Mouse (Mus musculus): ENCODE data around the gene Pdzd3. TPM values are rescaled to one million over a fixed set of nuclear protein-coding genes. Genes with fewer than 3 reads are reported as not detected.
A peak's percentile ranks its signal among the peaks of the same experiment; 100 is the strongest.

Gene Pdzd3
- polyA plus RNA-seq, 1 experiment from 2014 or later, result 0.12 TPM

DNA sequence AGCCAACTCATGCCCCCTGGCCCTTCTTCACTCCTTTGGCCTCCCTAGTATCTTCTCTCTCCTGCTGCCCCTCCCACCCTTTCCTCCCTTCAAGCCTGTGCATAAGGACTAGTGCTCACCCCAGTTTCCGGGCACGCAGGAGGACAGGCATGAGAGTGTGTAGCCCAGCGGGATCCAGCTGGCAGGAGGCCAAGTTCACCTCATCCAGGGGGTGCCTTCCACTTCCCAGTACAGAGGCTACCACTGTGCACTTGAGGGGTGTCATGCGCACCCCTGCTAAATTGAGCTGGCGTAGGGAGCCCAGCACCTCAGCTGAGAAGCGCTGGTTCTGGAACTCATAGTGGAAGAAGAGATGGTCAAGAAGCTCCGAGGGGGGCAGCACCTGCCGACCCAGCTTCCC is 4.9 kb upstream of the Pdzd3 start:
- H3K4me3 ChIP-seq (ENCODE audit: low read depth, low read length), result no peak overlapping the region
- H3K9ac ChIP-seq (replicated peaks; ENCODE audit: low read depth, low read length), result no peak overlapping the region
- no peaks in the 10 kb centered on the region for H3K27me3 ChIP-seq (ENCODE audit: control insufficient read depth, insufficient read depth, low read length)
- WGBS, result 76% methylated on average over 8 of the region's 8 CpGs
- no peaks in the 10 kb centered on the region for H3K36me3 ChIP-seq (ENCODE audit: control insufficient read depth, insufficient read depth, low read length)
- H3K4me1 ChIP-seq (ENCODE audit: control insufficient read depth, insufficient read depth, low read length), result peaks cover 20% of the 10 kb centered on the region
- H3K4me2 ChIP-seq (ENCODE audit: low read depth, low read length), result no peak overlapping the region
- H3K9me3 ChIP-seq (ENCODE audit: control insufficient read depth, low read length), result no peaks in the 10 kb centered on the region
- no peak overlapping the region for H3K27ac ChIP-seq (ENCODE audit: low read depth, low read length)
- no peak for ATAC-seq (ENCODE audit: low read depth)

DNA sequence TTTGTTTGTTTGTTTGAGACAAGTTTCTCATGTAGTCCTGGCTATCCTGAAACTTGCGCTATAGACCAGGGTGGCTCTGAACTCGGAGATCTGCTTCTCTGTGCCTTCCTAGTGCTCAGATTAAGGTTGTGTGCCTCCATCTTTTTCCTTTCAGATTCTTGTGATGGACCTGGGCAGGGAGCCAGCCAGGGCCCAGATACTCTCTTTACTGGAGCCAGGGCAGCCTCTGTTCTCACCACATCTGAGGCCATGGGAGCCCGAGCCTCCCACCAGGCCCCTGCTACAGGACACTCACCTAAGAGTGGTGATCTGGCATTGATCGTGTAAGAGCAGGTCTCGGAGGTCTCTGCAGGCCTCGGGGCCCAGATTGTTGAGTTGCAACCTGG is 3.9 kb upstream of the Pdzd3 start:
- Histone ChIP-seq H3K9me3 (ENCODE audit: control insufficient read depth, low read length) (no peaks in the 10 kb centered on the region), H3K4me3 (ENCODE audit: low read depth, low read length) (no peak overlapping the region), H3K36me3 (ENCODE audit: control insufficient read depth, insufficient read depth, low read length) (no peaks in the 10 kb centered on the region), H3K27me3 (ENCODE audit: control insufficient read depth, insufficient read depth, low read length) (no peaks in the 10 kb centered on the region), H3K27ac (ENCODE audit: low read depth, low read length) (peak overlapping the region; percentile 40; the same call in 1 of the 2 replicates), H3K4me1 (ENCODE audit: control insufficient read depth, insufficient read depth, low read length) (peaks cover 20% of the 10 kb centered on the region), H3K9ac (replicated peaks; ENCODE audit: low read depth, low read length) (no peak overlapping the region), H3K4me2 (ENCODE audit: low read depth, low read length) (no peak overlapping the region)
- ATAC-seq (ENCODE audit: low read depth), result 0 out of 2 replicates have a peak, but pooled peaks have one; percentile 26
- 54% methylated on average over 6 of the region's 6 CpGs for WGBS

DNA sequence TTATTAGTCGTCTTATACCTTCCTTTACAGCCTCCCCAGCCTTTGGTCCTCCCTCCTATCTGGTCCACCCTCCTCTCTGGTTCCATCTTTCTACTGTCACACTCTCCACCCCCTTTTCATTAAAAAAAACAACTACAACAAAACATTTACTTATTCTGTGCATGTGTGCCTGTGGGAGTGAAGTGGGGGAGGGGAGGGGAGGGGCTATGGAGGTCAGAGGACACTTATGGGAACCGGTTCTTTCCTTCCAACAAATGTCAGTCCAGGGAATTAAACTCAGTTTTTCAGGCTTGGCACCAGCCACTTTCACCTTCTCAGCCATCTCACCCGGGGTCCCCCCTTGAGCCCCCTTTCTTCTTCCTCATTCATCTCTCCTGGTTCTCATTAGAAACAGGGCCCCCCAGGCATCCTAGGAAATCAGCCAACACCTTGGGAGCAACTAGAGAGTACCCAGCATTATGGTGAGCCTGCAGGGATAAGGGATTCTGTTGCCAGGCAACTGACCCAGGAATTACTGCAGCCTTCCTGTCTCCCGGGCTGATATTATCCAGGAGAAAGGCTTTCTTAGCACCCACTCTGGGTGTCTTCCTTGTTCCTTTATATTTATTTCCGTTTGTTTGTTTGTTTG is 3.4 kb upstream of the Pdzd3 start:
- Histone ChIP-seq H3K4me1 (ENCODE audit: control insufficient read depth, insufficient read depth, low read length) (peaks cover 20% of the 10 kb centered on the region), H3K9me3 (ENCODE audit: control insufficient read depth, low read length) (no peaks in the 10 kb centered on the region), H3K9ac (replicated peaks; ENCODE audit: low read depth, low read length) (no peak overlapping the region), H3K36me3 (ENCODE audit: control insufficient read depth, insufficient read depth, low read length) (no peaks in the 10 kb centered on the region), H3K27ac (ENCODE audit: low read depth, low read length) (peak overlapping the region; percentile 40; the same call in 1 of the 2 replicates), H3K4me2 (ENCODE audit: low read depth, low read length) (no peak overlapping the region), H3K4me3 (ENCODE audit: low read depth, low read length) (no peak overlapping the region), H3K27me3 (ENCODE audit: control insufficient read depth, insufficient read depth, low read length) (no peaks in the 10 kb centered on the region)
- WGBS, result 3% methylated on average over 5 of the region's 5 CpGs
- ATAC-seq (ENCODE audit: low read depth), result no peak; the same call in none of the 2 replicates

DNA sequence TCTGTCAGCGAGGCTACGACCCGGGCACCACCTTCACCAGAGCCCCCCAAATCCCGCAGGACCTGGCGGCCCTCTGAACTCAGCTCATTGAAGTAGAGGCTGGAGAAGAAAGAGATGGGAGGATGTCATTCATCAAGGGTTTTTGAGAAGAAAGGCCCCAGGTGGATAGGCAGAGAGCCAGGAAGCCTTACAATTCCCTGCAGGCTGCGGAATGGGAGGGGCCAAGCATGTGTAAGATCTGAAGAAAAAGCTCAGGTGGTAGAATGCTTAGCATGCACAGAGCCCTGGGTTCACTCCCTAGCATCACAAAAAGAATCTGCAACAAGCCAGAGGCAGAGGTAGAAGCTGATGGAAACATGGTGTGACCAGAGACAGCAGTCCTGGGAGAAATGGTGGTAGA is 2.2 kb upstream of the Pdzd3 start:
- Histone ChIP-seq H3K27ac (ENCODE audit: low read depth, low read length) (no peak overlapping the region), H3K4me2 (ENCODE audit: low read depth, low read length) (no peak overlapping the region), H3K4me1 (ENCODE audit: control insufficient read depth, insufficient read depth, low read length) (peaks cover 20% of the 10 kb centered on the region), H3K27me3 (ENCODE audit: control insufficient read depth, insufficient read depth, low read length) (no peaks in the 10 kb centered on the region), H3K9me3 (ENCODE audit: control insufficient read depth, low read length) (no peaks in the 10 kb centered on the region), H3K4me3 (ENCODE audit: low read depth, low read length) (no peak overlapping the region), H3K9ac (replicated peaks; ENCODE audit: low read depth, low read length) (no peak overlapping the region), H3K36me3 (ENCODE audit: control insufficient read depth, insufficient read depth, low read length) (no peaks in the 10 kb centered on the region)
- 77% methylated on average over 6 of the region's 6 CpGs for WGBS
- ATAC-seq (ENCODE audit: low read depth), result no peak

DNA sequence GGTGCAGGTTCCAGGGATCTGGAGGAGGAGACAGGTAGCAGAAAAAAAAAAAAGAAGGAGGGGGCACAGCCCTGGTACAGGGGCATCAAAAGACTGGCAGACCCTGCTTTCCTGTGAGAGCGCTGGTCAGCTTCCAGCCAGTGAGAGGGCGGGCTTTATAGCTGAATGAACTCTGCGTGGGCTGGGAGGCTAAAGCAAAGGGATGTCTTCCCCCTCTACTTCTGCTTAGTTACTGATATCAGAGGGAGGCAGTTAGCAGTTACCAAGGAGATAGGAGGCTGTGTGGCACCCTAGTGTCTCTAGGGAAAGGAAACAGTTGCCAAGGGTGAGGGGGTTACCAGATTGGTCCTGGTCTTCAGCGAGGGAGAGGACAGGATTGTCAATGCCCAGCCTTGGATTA is 826 bp downstream of the Pdzd3 start:
- Histone ChIP-seq H3K9ac (replicated peaks; ENCODE audit: low read depth, low read length) (no peak overlapping the region), H3K4me3 (ENCODE audit: low read depth, low read length) (no peak overlapping the region), H3K9me3 (ENCODE audit: control insufficient read depth, low read length) (no peaks in the 10 kb centered on the region), H3K27me3 (ENCODE audit: control insufficient read depth, insufficient read depth, low read length) (no peaks in the 10 kb centered on the region), H3K4me1 (ENCODE audit: control insufficient read depth, insufficient read depth, low read length) (peaks cover 16% of the 10 kb centered on the region), H3K4me2 (ENCODE audit: low read depth, low read length) (no peak overlapping the region), H3K27ac (ENCODE audit: low read depth, low read length) (no peak overlapping the region), H3K36me3 (ENCODE audit: control insufficient read depth, insufficient read depth, low read length) (no peaks in the 10 kb centered on the region)
- 35% methylated on average over 4 of the region's 4 CpGs for WGBS
- peak; percentile 33; the same call in 1 of the 2 replicates for ATAC-seq (ENCODE audit: low read depth)

DNA sequence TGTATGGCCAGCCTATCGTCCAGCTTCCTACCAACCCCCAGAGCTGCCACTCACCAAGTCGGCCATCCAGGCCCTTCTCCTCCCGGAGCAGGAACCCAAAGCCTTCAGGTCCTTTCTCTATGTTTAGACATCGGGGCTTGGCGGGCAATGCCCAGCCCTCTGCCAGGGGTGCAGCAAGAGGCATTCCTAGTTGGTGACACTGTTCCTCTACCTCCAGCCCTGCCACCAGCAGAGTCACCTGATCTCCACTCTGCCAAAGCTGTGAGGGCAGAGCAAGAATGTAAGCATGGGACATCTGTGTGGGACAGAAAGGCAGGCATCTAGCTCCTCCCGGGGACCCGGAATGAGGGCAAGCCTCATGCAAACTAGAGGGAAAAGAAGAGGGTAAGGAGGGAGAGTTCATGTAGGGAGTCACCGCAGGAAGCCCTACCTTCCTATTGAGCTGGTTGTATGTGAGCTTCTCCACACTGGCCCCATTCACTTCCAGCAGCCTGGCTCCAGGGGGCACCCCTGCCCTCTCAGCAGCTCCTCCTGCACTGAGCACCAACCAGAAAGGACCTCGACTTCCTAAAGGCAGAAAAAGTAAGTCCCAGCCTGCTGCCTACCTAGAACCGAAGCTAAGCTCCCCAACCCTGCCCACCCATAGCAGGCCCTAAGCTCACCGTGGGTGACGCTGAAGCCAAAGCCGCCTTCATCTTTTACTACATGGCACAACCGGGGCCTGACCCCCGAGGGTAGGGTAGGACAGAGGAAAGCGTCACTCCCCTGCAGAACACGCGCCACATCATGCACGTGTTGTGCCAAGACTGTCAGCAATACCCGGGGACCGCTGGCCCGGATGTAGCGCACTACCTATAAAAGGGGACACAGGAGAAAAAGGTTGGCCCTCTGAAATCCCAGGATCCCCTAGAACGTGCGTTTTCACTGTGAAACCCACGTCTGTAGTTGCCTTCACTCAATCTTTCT is 1.8 kb downstream of the Pdzd3 start:
- H3K4me1 ChIP-seq (ENCODE audit: control insufficient read depth, insufficient read depth, low read length), result peaks cover 10% of the 10 kb centered on the region
- no peak overlapping the region for H3K9ac ChIP-seq (replicated peaks; ENCODE audit: low read depth, low read length)
- ATAC-seq (ENCODE audit: low read depth), result 0 out of 2 replicates have a peak, but pooled peaks have one; percentile 57
- no peak overlapping the region for H3K4me3 ChIP-seq (ENCODE audit: low read depth, low read length)
- H3K9me3 ChIP-seq (ENCODE audit: control insufficient read depth, low read length), result no peaks in the 10 kb centered on the region
- H3K27ac ChIP-seq (ENCODE audit: low read depth, low read length), result peak overlapping the region; percentile 12; the same call in 1 of the 2 replicates
- no peak overlapping the region for H3K4me2 ChIP-seq (ENCODE audit: low read depth, low read length)
- H3K36me3 ChIP-seq (ENCODE audit: control insufficient read depth, insufficient read depth, low read length), result no peaks in the 10 kb centered on the region
- WGBS, result 55% methylated on average over 26 of the region's 26 CpGs
- H3K27me3 ChIP-seq (ENCODE audit: control insufficient read depth, insufficient read depth, low read length), result no peaks in the 10 kb centered on the region

DNA sequence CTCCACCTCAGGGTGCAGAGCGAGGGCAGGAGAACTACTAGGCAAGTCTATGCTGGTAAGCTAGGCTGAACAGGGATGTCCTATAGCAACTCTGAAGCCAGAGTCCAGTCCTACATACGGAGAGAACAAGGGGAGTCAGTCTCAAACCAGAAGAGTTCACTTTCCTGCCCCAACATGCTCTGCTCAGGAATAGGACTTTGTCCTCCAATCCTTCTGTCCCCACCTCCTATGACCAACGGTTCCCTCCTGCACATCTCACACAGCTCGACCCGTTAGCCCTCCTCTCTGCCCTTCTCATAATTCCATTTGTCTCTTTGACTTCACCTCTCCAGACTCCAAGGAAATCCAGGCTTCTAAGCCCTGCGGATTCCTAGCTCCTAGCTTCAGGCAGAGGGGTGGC is 3.4 kb downstream of the Pdzd3 start:
- ATAC-seq (ENCODE audit: low read depth), result no peak
- H3K27me3 ChIP-seq (ENCODE audit: control insufficient read depth, insufficient read depth, low read length), result no peaks in the 10 kb centered on the region
- WGBS, result 90% methylated on average over 6 of the region's 6 CpGs
- H3K27ac ChIP-seq (ENCODE audit: low read depth, low read length), result no peak overlapping the region
- no peaks in the 10 kb centered on the region for H3K36me3 ChIP-seq (ENCODE audit: control insufficient read depth, insufficient read depth, low read length)
- H3K4me2 ChIP-seq (ENCODE audit: low read depth, low read length), result no peak overlapping the region
- no peak overlapping the region for H3K9ac ChIP-seq (replicated peaks; ENCODE audit: low read depth, low read length)
- no peak overlapping the region for H3K4me3 ChIP-seq (ENCODE audit: low read depth, low read length)
- H3K4me1 ChIP-seq (ENCODE audit: control insufficient read depth, insufficient read depth, low read length), result no peaks in the 10 kb centered on the region
- no peaks in the 10 kb centered on the region for H3K9me3 ChIP-seq (ENCODE audit: control insufficient read depth, low read length)

DNA sequence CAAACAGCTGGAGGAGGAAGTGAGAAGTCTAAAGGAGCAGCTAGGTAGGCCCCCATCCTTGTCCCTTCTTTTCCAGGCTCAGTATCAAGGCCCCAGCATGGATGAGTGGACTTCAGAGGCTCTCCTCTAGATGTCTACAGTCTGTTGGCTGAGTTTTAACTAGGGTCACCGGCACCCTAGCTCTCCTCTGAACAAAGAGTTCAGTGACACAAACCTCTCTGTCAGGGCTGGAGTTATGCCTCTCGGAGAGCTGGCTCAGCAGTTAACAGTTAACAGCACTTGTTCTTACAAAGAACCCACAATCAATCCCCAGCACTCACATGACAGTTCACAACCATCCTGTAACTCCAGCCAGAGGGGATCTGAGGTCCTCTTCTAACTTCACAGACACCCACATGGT is 7.7 kb downstream of the Pdzd3 start:
- Histone ChIP-seq H3K9me3 (ENCODE audit: control insufficient read depth, low read length) (no peaks in the 10 kb centered on the region), H3K27ac (ENCODE audit: low read depth, low read length) (no peak overlapping the region), H3K4me1 (ENCODE audit: control insufficient read depth, insufficient read depth, low read length) (no peaks in the 10 kb centered on the region), H3K4me2 (ENCODE audit: low read depth, low read length) (no peak overlapping the region), H3K27me3 (ENCODE audit: control insufficient read depth, insufficient read depth, low read length) (no peaks in the 10 kb centered on the region), H3K9ac (replicated peaks; ENCODE audit: low read depth, low read length) (no peak overlapping the region), H3K4me3 (ENCODE audit: low read depth, low read length) (no peak overlapping the region), H3K36me3 (ENCODE audit: control insufficient read depth, insufficient read depth, low read length) (no peaks in the 10 kb centered on the region)
- no peak for ATAC-seq (ENCODE audit: low read depth)
- 35% methylated on average over 2 of the region's 2 CpGs for WGBS

DNA sequence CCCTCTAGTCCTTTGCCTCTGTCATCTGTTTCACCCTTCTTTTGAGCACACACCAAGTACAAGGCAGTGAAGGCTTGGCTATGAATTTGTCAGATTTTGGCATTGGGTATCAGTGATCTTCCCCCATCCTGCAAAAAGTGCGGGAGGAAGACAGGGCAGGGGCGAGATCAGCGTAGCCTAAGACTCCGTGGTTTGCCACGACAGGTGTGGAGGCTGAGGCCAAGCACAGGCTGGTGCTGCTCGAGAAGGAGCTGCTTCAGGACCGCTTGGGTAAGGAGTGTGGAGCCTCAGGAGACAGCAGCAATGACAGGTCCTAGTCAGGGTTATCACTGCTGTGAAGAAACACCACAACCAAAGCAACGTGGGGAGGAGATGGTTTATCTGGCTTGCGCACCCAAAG is 9.9 kb downstream of the Pdzd3 start:
- 75% methylated on average over 9 of the region's 9 CpGs for WGBS
- Histone ChIP-seq H3K9me3 (ENCODE audit: control insufficient read depth, low read length) (no peaks in the 10 kb centered on the region), H3K9ac (replicated peaks; ENCODE audit: low read depth, low read length) (no peak overlapping the region), H3K27ac (ENCODE audit: low read depth, low read length) (no peak overlapping the region), H3K36me3 (ENCODE audit: control insufficient read depth, insufficient read depth, low read length) (no peaks in the 10 kb centered on the region), H3K4me1 (ENCODE audit: control insufficient read depth, insufficient read depth, low read length) (no peaks in the 10 kb centered on the region), H3K4me2 (ENCODE audit: low read depth, low read length) (no peak overlapping the region), H3K4me3 (ENCODE audit: low read depth, low read length) (no peak overlapping the region), H3K27me3 (ENCODE audit: control insufficient read depth, insufficient read depth, low read length) (no peaks in the 10 kb centered on the region)
- ATAC-seq (ENCODE audit: low read depth), result no peak
